Mouse (Mus musculus): ENCODE data around the gene Lztr1. TPM values are rescaled to one million over a fixed set of nuclear protein-coding genes. Genes with fewer than 3 reads are reported as not detected.

Lztr1 gene
- polyA plus RNA-seq, 1 experiment from 2014 or later = 129 TPM

DNA sequence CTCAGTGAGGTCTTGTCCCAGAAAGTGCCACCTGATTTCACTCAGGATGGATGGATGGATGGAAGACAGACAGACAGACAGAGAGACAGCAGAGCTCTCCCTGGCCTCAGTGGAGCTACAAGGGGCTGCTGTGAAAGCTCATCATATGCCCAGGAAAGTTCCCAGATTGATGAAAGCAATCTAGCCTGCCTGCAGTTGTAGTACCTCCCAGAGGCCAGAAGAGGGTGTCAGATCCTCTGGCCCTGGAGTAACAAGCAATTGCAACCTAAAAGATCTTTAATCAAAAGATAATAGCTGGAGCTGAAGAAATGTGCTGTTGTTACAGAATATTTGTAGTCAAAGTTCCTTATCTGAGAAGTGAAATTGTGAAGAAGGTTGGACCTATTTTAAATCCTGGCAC is 34.4 kb upstream of the Lztr1 start:
- no peak overlapping the region for H3K4me3 ChIP-seq (ENCODE audit: low read depth, low read length)
- ATAC-seq = no peak
- H3K9me3 ChIP-seq (ENCODE audit: control insufficient read depth) = no peaks in the 10 kb centered on the region
- no peaks in the 10 kb centered on the region for H3K27me3 ChIP-seq (replicated peaks; ENCODE audit: control insufficient read depth, insufficient read depth, low read length)
- TF ChIP-seq CTCF (IDR thresholded peaks at IDR 0.05; ENCODE audit: low read depth) = peak; percentile 81
- no peak overlapping the region for H3K4me2 ChIP-seq (replicated peaks; ENCODE audit: low read depth)
- no peak overlapping the region for H3K27ac ChIP-seq (ENCODE audit: low read depth, low read length)
- H3K9ac ChIP-seq (ENCODE audit: low read depth, low read length) = no peak overlapping the region
- peaks cover 23% of the 10 kb centered on the region for H3K36me3 ChIP-seq (ENCODE audit: control insufficient read depth, insufficient read depth)
- H3K4me1 ChIP-seq (replicated peaks; ENCODE audit: control insufficient read depth, insufficient read depth, low read length) = no peaks in the 10 kb centered on the region

DNA sequence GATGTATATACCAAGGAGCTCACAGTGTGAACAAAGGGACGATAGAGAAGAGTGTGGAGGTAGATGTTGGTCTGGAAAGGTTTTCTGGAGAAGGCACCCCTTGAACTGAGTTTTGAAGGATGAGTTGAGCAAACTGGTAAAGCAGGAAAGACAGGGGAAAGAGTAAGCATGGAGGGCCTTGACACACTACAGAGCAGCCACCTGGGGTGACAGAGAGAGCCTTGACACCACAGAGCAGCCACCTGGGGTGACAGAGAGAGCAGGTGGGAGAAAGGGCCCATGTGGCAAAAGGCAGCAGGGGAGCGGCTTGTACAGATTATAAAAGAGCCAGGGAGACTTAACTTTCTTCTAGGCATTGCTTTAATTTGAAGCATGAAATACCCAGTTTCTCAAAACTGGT is 33.7 kb upstream of the Lztr1 start:
- Histone ChIP-seq H3K27ac (ENCODE audit: low read depth, low read length) (no peak overlapping the region), H3K27me3 (replicated peaks; ENCODE audit: control insufficient read depth, insufficient read depth, low read length) (no peaks in the 10 kb centered on the region), H3K4me2 (replicated peaks; ENCODE audit: low read depth) (no peak overlapping the region), H3K9me3 (ENCODE audit: control insufficient read depth) (no peaks in the 10 kb centered on the region), H3K4me1 (replicated peaks; ENCODE audit: control insufficient read depth, insufficient read depth, low read length) (no peaks in the 10 kb centered on the region), H3K9ac (ENCODE audit: low read depth, low read length) (no peak overlapping the region), H3K36me3 (ENCODE audit: control insufficient read depth, insufficient read depth) (peaks cover 18% of the 10 kb centered on the region), H3K4me3 (ENCODE audit: low read depth, low read length) (no peak overlapping the region)
- no peak for TF ChIP-seq CTCF (IDR thresholded peaks at IDR 0.05; ENCODE audit: low read depth)
- no peak for ATAC-seq
- 74% methylated on average over 2 of the region's 2 CpGs for WGBS

DNA sequence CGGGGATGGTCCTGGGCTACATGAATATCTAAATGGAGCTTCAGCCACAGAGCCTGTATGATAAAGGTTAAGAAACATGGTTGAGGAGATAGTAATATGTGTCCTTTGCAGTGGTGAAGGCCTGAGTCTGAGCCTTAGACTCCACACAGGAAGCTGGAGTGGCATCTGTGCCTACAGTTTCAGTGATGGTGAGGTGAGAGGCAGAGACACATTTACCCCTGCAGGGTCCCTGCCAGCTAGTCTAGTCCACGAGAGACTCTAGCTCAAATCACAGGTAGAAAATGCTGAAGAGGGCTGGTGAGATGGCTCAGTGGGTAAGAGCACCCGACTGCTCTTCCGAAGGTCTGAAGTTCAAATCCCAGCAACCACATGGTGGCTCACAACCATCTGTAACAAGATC is 33.2 kb upstream of the Lztr1 start:
- ATAC-seq = no peak
- no peak overlapping the region for H3K4me3 ChIP-seq (ENCODE audit: low read depth, low read length)
- TF ChIP-seq CTCF (IDR thresholded peaks at IDR 0.05; ENCODE audit: low read depth) = no peak

DNA sequence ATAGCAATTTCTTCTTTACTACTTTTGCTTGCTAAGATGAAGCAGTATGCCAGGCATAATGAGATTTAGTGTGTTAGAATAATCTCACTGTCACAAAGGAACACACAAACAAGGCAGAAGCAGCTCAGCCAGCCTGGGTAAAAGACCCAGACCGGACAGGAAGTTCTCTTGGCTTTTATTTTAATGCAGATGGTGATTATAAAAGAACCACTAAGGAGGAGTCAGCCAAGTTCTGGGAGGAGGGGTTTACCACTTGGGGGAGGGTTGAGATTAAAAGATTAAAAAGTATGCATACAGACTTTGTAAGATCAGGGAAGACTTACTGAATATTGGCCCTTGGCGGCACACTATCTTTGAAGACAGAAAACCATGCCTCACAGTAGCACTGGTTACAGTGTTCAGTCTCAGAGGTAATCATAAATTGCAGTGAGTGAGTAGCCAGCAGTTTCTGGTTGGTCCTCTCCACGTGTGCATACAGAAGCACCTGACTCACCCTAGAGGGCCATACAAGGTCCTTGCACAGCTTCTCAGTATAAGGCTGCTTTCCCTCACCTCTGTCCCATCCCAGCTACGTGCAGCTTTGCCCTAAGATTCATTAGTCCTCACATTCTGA is 30.1 kb upstream of the Lztr1 start:
- Histone ChIP-seq H3K4me1 (replicated peaks; ENCODE audit: control insufficient read depth, insufficient read depth, low read length) (no peaks in the 10 kb centered on the region), H3K9me3 (ENCODE audit: control insufficient read depth) (no peaks in the 10 kb centered on the region), H3K27ac (ENCODE audit: low read depth, low read length) (no peak overlapping the region), H3K4me3 (ENCODE audit: low read depth, low read length) (no peak overlapping the region), H3K9ac (ENCODE audit: low read depth, low read length) (no peak overlapping the region), H3K4me2 (replicated peaks; ENCODE audit: low read depth) (no peak overlapping the region), H3K27me3 (replicated peaks; ENCODE audit: control insufficient read depth, insufficient read depth, low read length) (no peaks in the 10 kb centered on the region), H3K36me3 (ENCODE audit: control insufficient read depth, insufficient read depth) (peaks cover 10% of the 10 kb centered on the region)
- WGBS = 67% methylated on average over 4 of the region's 4 CpGs
- TF ChIP-seq CTCF (IDR thresholded peaks at IDR 0.05; ENCODE audit: low read depth) = no peak
- no peak for ATAC-seq

More for the DNA sequence above, 33.2 kb upstream of the Lztr1 start:
- no peaks in the 10 kb centered on the region for H3K4me1 ChIP-seq (replicated peaks; ENCODE audit: control insufficient read depth, insufficient read depth, low read length)
- 92% methylated on average over 4 of the region's 4 CpGs for WGBS
- peaks cover 13% of the 10 kb centered on the region for H3K36me3 ChIP-seq (ENCODE audit: control insufficient read depth, insufficient read depth)
- H3K4me2 ChIP-seq (replicated peaks; ENCODE audit: low read depth) = no peak overlapping the region
- no peaks in the 10 kb centered on the region for H3K27me3 ChIP-seq (replicated peaks; ENCODE audit: control insufficient read depth, insufficient read depth, low read length)
- H3K9me3 ChIP-seq (ENCODE audit: control insufficient read depth) = no peaks in the 10 kb centered on the region
- no peak overlapping the region for H3K27ac ChIP-seq (ENCODE audit: low read depth, low read length)
- H3K9ac ChIP-seq (ENCODE audit: low read depth, low read length) = no peak overlapping the region

DNA sequence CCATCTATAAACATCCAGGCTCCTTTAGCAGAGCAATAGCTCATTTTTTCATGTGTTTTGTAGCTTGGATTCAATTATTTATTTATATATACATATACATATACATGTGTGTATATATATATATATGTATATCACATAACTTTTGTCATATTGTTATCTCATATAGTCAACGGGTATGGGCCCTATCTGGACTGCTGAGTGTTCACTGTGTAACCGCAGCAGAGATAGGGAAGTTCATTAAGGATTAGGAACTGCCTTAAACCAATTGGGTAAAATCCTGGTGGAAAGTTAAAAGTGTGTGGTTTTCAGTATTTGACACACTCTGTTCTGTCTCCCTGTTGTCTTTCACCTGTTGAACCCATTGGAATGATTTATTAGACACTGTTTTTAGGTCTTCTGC is 27.0 kb upstream of the Lztr1 start:
- H3K9ac ChIP-seq (ENCODE audit: low read depth, low read length) = no peak overlapping the region
- peaks cover 29% of the 10 kb centered on the region for H3K36me3 ChIP-seq (ENCODE audit: control insufficient read depth, insufficient read depth)
- no peak overlapping the region for H3K4me3 ChIP-seq (ENCODE audit: low read depth, low read length)
- peaks cover 3% of the 10 kb centered on the region; the same call in 1 of the 2 replicates for H3K4me1 ChIP-seq (replicated peaks; ENCODE audit: control insufficient read depth, insufficient read depth, low read length)
- no peaks in the 10 kb centered on the region for H3K9me3 ChIP-seq (ENCODE audit: control insufficient read depth)
- H3K27ac ChIP-seq (ENCODE audit: low read depth, low read length) = no peak overlapping the region
- ATAC-seq = no peak
- no peaks in the 10 kb centered on the region for H3K27me3 ChIP-seq (replicated peaks; ENCODE audit: control insufficient read depth, insufficient read depth, low read length)
- TF ChIP-seq CTCF (IDR thresholded peaks at IDR 0.05; ENCODE audit: low read depth) = no peak
- WGBS = 61% methylated on average over 2 of the region's 2 CpGs
- no peak overlapping the region for H3K4me2 ChIP-seq (replicated peaks; ENCODE audit: low read depth)

DNA sequence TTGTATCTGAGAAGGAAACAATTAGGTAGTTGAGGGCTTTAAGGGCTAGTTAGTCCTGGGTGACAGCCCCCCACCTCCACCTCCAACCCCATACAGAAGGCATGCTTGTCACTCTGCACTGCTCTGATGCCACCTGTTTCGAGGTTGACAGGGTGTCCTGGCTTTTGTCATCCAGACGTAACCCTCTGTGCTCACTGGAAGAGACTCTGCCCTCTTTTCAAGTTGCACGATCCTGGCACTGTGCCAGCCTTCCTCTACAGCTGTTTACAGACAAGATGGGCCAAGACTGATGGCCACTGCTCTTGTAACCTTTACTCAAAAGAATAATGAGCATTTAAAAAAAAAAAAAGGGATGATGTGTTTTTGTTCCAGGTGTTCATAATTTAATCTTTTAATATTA is 22.0 kb upstream of the Lztr1 start:
- H3K4me1 ChIP-seq (replicated peaks; ENCODE audit: control insufficient read depth, insufficient read depth, low read length) = peaks cover 4% of the 10 kb centered on the region; the same call in 1 of the 2 replicates
- WGBS = 9% methylated on average over 3 of the region's 3 CpGs
- H3K9ac ChIP-seq (ENCODE audit: low read depth, low read length) = no peak overlapping the region

More for the DNA sequence above, 22.0 kb upstream of the Lztr1 start:
- TF ChIP-seq CTCF (IDR thresholded peaks at IDR 0.05; ENCODE audit: low read depth) = no peak
- no peak for ATAC-seq
- Histone ChIP-seq H3K27me3 (replicated peaks; ENCODE audit: control insufficient read depth, insufficient read depth, low read length) (0 out of 2 replicates have a peak, but pooled peaks cover 5% of the 10 kb centered on the region), H3K4me2 (replicated peaks; ENCODE audit: low read depth) (no peak overlapping the region), H3K36me3 (ENCODE audit: control insufficient read depth, insufficient read depth) (peaks cover 43% of the 10 kb centered on the region), H3K4me3 (ENCODE audit: low read depth, low read length) (no peak overlapping the region), H3K9me3 (ENCODE audit: control insufficient read depth) (no peaks in the 10 kb centered on the region), H3K27ac (ENCODE audit: low read depth, low read length) (no peak overlapping the region)

Measured in intestine, postnatal 0 days (tissue).